Mouse (Mus musculus): ENCODE measurements at regions not wholly inside any gene's neighbourhood (a gene's known extent, or its start where the extent isn't known, plus 50 kb on each side); places are given as distances from the start of the nearest gene placed in this dataset.
A peak's percentile ranks its signal among the peaks of the same experiment; 100 is the strongest.

- peak; percentile 21 for DNase-seq
- ATAC-seq = peak; percentile 40
- TF ChIP-seq CTCF (IDR thresholded peaks at IDR 0.05; ENCODE audit: low read depth) = no peak
- no peaks in the 10 kb centered on the region for H3K9me3 ChIP-seq (ENCODE audit: low read length)
- peak overlapping the region; percentile 34 for H3K4me2 ChIP-seq (ENCODE audit: low read depth)
- no peak overlapping the region for H3K27ac ChIP-seq (ENCODE audit: low read depth, low read length)
- H3K36me3 ChIP-seq (ENCODE audit: insufficient read depth) = no peaks in the 10 kb centered on the region
- H3K27me3 ChIP-seq (ENCODE audit: insufficient read depth, low read length) = no peaks in the 10 kb centered on the region
- no peaks in the 10 kb centered on the region for H3K4me1 ChIP-seq (ENCODE audit: insufficient read depth)
- WGBS = 48% methylated on average over 18 of the region's 18 CpGs
- no peak overlapping the region for H3K9ac ChIP-seq
- H3K4me3 ChIP-seq (ENCODE audit: low read depth, low read length) = no peak overlapping the region
Observed at GRCm38 (mm10) chr17:87570676-87571344, 65.0 kb upstream of the Epcam start.

DNA sequence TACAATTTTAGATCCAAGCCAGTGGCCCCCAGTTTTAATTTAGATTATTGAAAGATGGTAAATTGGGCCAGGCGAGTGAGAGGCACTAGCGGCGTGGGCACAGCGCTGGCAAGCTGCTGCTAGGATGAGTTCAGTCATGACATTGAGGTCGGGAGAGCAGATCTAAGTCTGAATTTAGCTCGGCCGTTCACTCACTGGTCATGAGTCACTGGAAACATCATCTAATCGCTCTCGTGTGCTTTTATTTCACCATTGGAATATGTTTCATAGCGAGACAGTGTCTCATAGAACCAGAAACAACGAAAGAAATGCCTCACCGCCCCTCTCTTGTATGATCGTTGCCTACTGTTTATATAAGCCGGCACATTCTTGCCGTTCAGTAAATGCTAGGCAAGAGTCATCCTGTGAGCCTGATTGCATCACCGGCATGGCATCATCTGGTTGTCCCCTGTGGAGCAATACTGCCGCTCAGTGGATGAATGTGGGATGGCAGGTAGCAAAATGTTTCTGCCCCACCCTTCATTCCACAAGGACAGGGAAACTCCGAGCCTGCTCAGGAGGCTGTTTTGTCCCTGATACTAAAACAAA is 64.3 kb upstream of the Epcam start:
- Histone ChIP-seq H3K9me3 (ENCODE audit: low read length) (no peaks in the 10 kb centered on the region), H3K36me3 (ENCODE audit: insufficient read depth) (no peaks in the 10 kb centered on the region), H3K27ac (ENCODE audit: low read depth, low read length) (no peak overlapping the region), H3K4me3 (ENCODE audit: low read depth, low read length) (peak overlapping the region; percentile 2; the same call in 1 of the 2 replicates), H3K27me3 (ENCODE audit: insufficient read depth, low read length) (no peaks in the 10 kb centered on the region), H3K4me2 (ENCODE audit: low read depth) (peak overlapping the region; percentile 34), H3K9ac (peak overlapping the region; percentile 6; the same call in 1 of the 2 replicates), H3K4me1 (ENCODE audit: insufficient read depth) (no peaks in the 10 kb centered on the region)
- ATAC-seq (peak; percentile 95), DNase-seq (peak; percentile 95)
- WGBS = 11% methylated on average over 18 of the region's 18 CpGs
- peak; percentile 100 for TF ChIP-seq CTCF (IDR thresholded peaks at IDR 0.05; ENCODE audit: low read depth)

- WGBS = 59% methylated on average over 6 of the region's 6 CpGs
- Histone ChIP-seq H3K4me3 (ENCODE audit: low read depth, low read length) (no peak overlapping the region), H3K27me3 (ENCODE audit: insufficient read depth, low read length) (no peaks in the 10 kb centered on the region), H3K9ac (no peak overlapping the region), H3K9me3 (ENCODE audit: low read length) (0 out of 2 replicates have a peak, but pooled peaks cover 3% of the 10 kb centered on the region), H3K4me2 (ENCODE audit: low read depth) (no peak overlapping the region), H3K4me1 (ENCODE audit: insufficient read depth) (no peaks in the 10 kb centered on the region), H3K27ac (ENCODE audit: low read depth, low read length) (no peak overlapping the region), H3K36me3 (ENCODE audit: insufficient read depth) (no peaks in the 10 kb centered on the region)
- peak; percentile 15; the same call in 1 of the 2 replicates for TF ChIP-seq CTCF (IDR thresholded peaks at IDR 0.05; ENCODE audit: low read depth)
- ATAC-seq (no peak), DNase-seq (no peak)
Observed at GRCm38 (mm10) chr17:87583575-87583974, 52.2 kb upstream of the Epcam start.

DNA sequence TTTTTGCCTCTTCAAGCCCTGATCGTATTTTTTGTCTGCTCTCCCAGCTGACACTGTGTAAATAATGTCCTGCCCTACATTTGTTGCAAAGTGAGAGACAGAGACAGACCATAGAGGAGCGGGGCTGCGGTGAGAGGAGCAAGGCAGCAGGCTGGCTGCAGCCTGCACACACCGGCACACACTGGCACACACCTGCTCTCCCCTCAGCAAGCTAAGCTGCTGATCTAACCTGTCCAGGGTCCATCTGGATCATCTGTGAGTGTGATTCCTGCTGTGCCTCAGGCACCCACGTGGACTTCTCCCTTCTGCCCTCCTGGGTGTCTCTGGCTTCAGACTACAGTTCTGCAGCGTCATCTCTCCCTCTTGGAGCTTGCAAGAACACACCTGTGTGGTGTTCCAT is 50.4 kb upstream of the Epcam start:
- no peak for TF ChIP-seq CTCF (IDR thresholded peaks at IDR 0.05; ENCODE audit: low read depth)
- no peaks in the 10 kb centered on the region for H3K4me1 ChIP-seq (ENCODE audit: insufficient read depth)
- no peaks in the 10 kb centered on the region for H3K36me3 ChIP-seq (ENCODE audit: insufficient read depth)
- no peak overlapping the region for H3K4me2 ChIP-seq (ENCODE audit: low read depth)
- no peak overlapping the region for H3K4me3 ChIP-seq (ENCODE audit: low read depth, low read length)
- H3K9me3 ChIP-seq (ENCODE audit: low read length) = 0 out of 2 replicates have a peak, but pooled peaks cover 3% of the 10 kb centered on the region
- ATAC-seq (no peak), DNase-seq (no peak)
- H3K27me3 ChIP-seq (ENCODE audit: insufficient read depth, low read length) = no peaks in the 10 kb centered on the region
- H3K27ac ChIP-seq (ENCODE audit: low read depth, low read length) = no peak overlapping the region
- H3K9ac ChIP-seq = no peak overlapping the region
- 62% methylated on average over 6 of the region's 6 CpGs for WGBS
